Mouse (Mus musculus): ENCODE measurements at regions not wholly inside any gene's neighbourhood (a gene's known extent, or its start where the extent isn't known, plus 50 kb on each side); places are given as distances from the start of the nearest gene placed in this dataset.

GRCm38 (mm10) chr11:48605223-48605824 is 194.8 kb upstream of the Rack1 start:
- peak; percentile 44 for DNase-seq (ENCODE audit: low spot score)

GRCm38 (mm10) chr11:48601096-48601495 is 199.0 kb upstream of the Rack1 start:
- no peak for DNase-seq (ENCODE audit: low spot score)

GRCm38 (mm10) chr11:48599573-48600127 is 200.5 kb upstream of the Rack1 start:
- DNase-seq (ENCODE audit: low spot score): peak; percentile 4

- DNase-seq (ENCODE audit: low spot score): no peak
Observed at GRCm38 (mm10) chr11:48599033-48599432, 201.1 kb upstream of the Rack1 start.

- no peak for DNase-seq (ENCODE audit: low spot score)
Observed at GRCm38 (mm10) chr11:48594429-48594828, 205.7 kb upstream of the Rack1 start.

GRCm38 (mm10) chr11:48588833-48589649 is 211.1 kb upstream of the Rack1 start:
- DNase-seq (ENCODE audit: low spot score): no peak

- no peak for DNase-seq (ENCODE audit: low spot score)
Observed at GRCm38 (mm10) chr11:48568769-48569168, 231.4 kb upstream of the Rack1 start.

GRCm38 (mm10) chr11:48567583-48568562 is 232.3 kb upstream of the Rack1 start:
- DNase-seq (ENCODE audit: low spot score): no peak

GRCm38 (mm10) chr11:48558053-48558452 is 242.1 kb upstream of the Rack1 start:
- no peak for DNase-seq (ENCODE audit: low spot score)

- no peak for DNase-seq (ENCODE audit: low spot score)
Observed at GRCm38 (mm10) chr11:48552006-48552405, 248.1 kb upstream of the Rack1 start.

GRCm38 (mm10) chr11:48551201-48551600 is 248.9 kb upstream of the Rack1 start:
- no peak for DNase-seq (ENCODE audit: low spot score)

GRCm38 (mm10) chr11:48526316-48526715 is 273.8 kb upstream of the Rack1 start:
- no peak for DNase-seq (ENCODE audit: low spot score)

GRCm38 (mm10) chr11:48525517-48525916 is 274.6 kb upstream of the Rack1 start:
- DNase-seq (ENCODE audit: low spot score): no peak

GRCm38 (mm10) chr11:48506886-48507285 is 293.2 kb upstream of the Rack1 start:
- DNase-seq (ENCODE audit: low spot score): peak; percentile 45

GRCm38 (mm10) chr11:48502011-48502806 is 297.9 kb upstream of the Rack1 start:
- DNase-seq (ENCODE audit: low spot score): no peak

- DNase-seq (ENCODE audit: low spot score): no peak
Observed at GRCm38 (mm10) chr11:48499057-48499456, 301.1 kb upstream of the Rack1 start.

GRCm38 (mm10) chr11:48488308-48488707 is 311.8 kb upstream of the Rack1 start:
- DNase-seq (ENCODE audit: low spot score): no peak

- peak; percentile 37 for DNase-seq (ENCODE audit: low spot score)
Observed at GRCm38 (mm10) chr11:48464036-48464435, 336.1 kb upstream of the Rack1 start.

- DNase-seq (ENCODE audit: low spot score): no peak
Observed at GRCm38 (mm10) chr11:48449883-48450282, 350.2 kb upstream of the Rack1 start.

GRCm38 (mm10) chr11:48442534-48443254 is 357.4 kb upstream of the Rack1 start:
- DNase-seq (ENCODE audit: low spot score): no peak

All from ovary, adult 18-20 months (tissue).